Mouse (Mus musculus) stomach, embryonic 16.5 days (tissue): ENCODE data around the gene P3h3. TPM values are rescaled to one million over a fixed set of nuclear protein-coding genes. Genes with fewer than 3 reads are reported as not detected.

ENCODE experiments used
- ATAC-seq: fragments of 200-750 bp; cut with Nextera tagmentation; 2 replicates; pipeline ENCODE4 v1.8.0; 2017; ENCODE audit warnings: moderate number of reproducible peaks, moderate TSS enrichment; ENCODE audit not compliant: insufficient read depth, low FRiP score
- H3K27ac ChIP-seq: fragments of 300-500 bp; sonication (generic); 2 replicates; pipeline ENCODE4 v1.5.1; 2014; ENCODE audit warnings: low read length
- H3K27me3 ChIP-seq: fragments of 300-500 bp; sonication (generic); 2 replicates; pipeline ENCODE4 v1.6.1; 2014; ENCODE audit warnings: low read length, control low read depth, mixed read lengths; ENCODE audit not compliant: control insufficient read depth, insufficient read depth
- H3K36me3 ChIP-seq: fragments of 300-500 bp; sonication (generic); 2 replicates; pipeline ENCODE4 v1.6.1; 2014; ENCODE audit warnings: low read length; ENCODE audit not compliant: control insufficient read depth, insufficient read depth
- H3K4me1 ChIP-seq: fragments of 300-500 bp; sonication (generic); 2 replicates; pipeline ENCODE4 v1.6.1; 2014; ENCODE audit warnings: low read length, control low read depth, mixed read lengths; ENCODE audit not compliant: control insufficient read depth, insufficient read depth
- H3K4me2 ChIP-seq: fragments of 300-500 bp; sonication (generic); 2 replicates; pipeline ENCODE4 v1.6.1; 2014; ENCODE audit warnings: low read depth, low read length, mixed read lengths
- H3K4me3 ChIP-seq: fragments of 300-500 bp; sonication (generic); replicated peaks from 2 replicates; pipeline ENCODE4 v1.5.1; 2014; ENCODE audit warnings: mild to moderate bottlenecking, low read length
- H3K9ac ChIP-seq: fragments of 300-500 bp; sonication (generic); 2 replicates; pipeline ENCODE4 v1.6.1; 2014; ENCODE audit warnings: low read length
- H3K9me3 ChIP-seq: fragments of 300-500 bp; sonication (generic); replicated peaks from 2 replicates; pipeline ENCODE4 v1.6.1; 2016; ENCODE audit warnings: low read length, control low read depth; ENCODE audit not compliant: control insufficient read depth
- WGBS: fragments of 180-500 bp; shearing (Covaris S2); extraction: QIAGEN DNeasy Blood & Tissue Kit; methylation state at CpG from one replicate; pipeline ENCODE4 v1.1.7; 2014; 5-methylcytosine and 5-hydroxymethylcytosine counted together
- polyA plus RNA-seq: library from polyadenylated mRNA; unstranded; fragments of >200 nt; fragmentation: Nextera tagmentation; extraction: Ambion mirVana; gene quantifications from 2 replicates; pipeline ENCODE4 v1.2.1, GENCODE M21; 2015

P3h3 gene
- polyA plus RNA-seq, 1 experiment from 2014 or later, result 9.9 TPM

DNA sequence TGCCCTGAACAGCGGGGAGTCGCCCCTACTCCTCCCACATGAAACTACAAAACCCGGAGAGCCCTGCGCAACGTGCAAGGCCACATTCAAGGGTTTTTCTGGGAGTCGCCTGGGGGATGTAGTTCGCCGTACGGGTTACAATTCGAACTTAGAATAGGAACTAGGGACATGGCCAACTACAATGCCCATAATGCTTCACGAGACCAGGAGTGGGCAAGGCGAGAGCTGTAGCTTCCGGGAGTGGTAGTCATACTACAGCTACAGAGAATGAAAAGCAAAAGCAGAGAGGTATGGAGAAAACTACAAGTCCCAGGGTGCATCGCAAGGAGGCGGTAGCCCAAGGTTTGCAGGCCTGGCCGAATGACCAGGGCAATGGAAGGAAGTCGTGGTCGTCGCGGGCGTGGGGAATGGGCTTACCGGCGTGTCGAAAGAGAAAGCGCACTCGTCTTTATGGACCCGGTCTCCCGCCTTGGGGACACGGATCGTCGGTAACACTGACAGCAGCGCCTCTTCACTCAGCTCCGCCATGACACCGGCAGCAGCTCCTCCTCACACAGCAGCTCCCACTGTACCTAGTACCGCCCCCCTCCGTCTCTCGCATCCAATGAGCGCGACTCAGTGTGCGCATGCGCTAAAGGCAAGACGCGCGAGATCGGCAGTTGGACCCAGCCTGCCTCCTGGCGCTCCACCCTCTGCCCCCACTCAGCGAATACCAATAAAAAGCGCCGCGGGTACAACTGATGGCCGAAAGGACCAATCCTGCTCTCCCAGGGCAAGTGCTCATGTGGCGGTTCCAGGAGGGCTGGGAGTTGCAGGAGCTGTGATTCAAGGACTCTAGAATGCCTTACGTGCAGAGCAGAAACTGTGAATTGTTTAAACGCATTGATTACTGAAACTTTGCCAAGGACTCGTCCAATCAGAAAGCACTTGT lies 28.4 kb downstream of the P3h3 start, which contains the start of the genes Usp5 and Cdca3:
Gene Usp5, minus strand, starts transcription at position 617 of the 931 bp plus-strand sequence.
Gene Cdca3, plus strand, starts transcription at position 680 of the 931 bp plus-strand sequence.
- H3K27me3 ChIP-seq, result no peaks in the 10 kb centered on the region
- H3K4me2 ChIP-seq, result peak within 1 kb of the TSS; percentile 88
- no peaks in the 10 kb centered on the region for H3K9me3 ChIP-seq
- H3K27ac ChIP-seq, result peak within 1 kb of the TSS; percentile 98
- H3K4me3 ChIP-seq, result peak within 1 kb of the TSS; percentile 68
- peaks cover 16% of the 10 kb centered on the region for H3K4me1 ChIP-seq
- ATAC-seq, result peak; percentile 94
- peaks cover 13% of the 10 kb centered on the region for H3K36me3 ChIP-seq
- under 1% methylated on average over 55 of the region's 55 CpGs for WGBS
- H3K9ac ChIP-seq, result peak within 1 kb of the TSS; percentile 82

GRCm38 (mm10) chr6:124828101-124828592 lies 29.4 kb downstream of the P3h3 start:
- Histone ChIP-seq H3K27me3 (no peaks in the 10 kb centered on the region), H3K9me3 (no peaks in the 10 kb centered on the region), H3K4me1 (peaks cover 16% of the 10 kb centered on the region), H3K4me3 (peak overlapping the region; percentile 68), H3K36me3 (peaks cover 15% of the 10 kb centered on the region), H3K4me2 (peak overlapping the region; percentile 88), H3K9ac (peak overlapping the region; percentile 70), H3K27ac (peak overlapping the region; percentile 65)
- WGBS, result 23% methylated on average over 10 of the region's 10 CpGs
- ATAC-seq, result no peak

DNA sequence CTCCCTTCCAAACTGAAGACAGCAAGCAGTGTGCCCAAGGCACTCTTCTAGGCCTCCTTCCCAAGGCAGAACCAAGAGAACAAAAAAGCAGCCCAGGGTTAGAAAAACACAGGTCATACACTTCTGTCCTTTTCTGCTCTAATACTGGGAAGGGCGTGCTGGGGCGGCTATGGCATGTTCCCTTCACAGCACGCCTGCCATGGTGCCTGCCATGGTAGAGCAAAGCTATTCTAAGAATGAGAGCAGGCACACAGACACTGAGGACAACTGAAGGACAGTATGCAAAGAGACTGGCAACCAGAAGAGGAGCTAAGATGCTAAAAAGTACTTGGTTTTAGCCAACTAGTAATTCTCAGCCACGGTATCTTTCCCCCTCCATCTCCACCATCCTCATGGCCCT lies 35.5 kb downstream of the P3h3 start:
- no peaks in the 10 kb centered on the region for H3K4me1 ChIP-seq
- no peaks in the 10 kb centered on the region for H3K27me3 ChIP-seq
- H3K27ac ChIP-seq, result no peak overlapping the region
- 96% methylated on average over 4 of the region's 4 CpGs for WGBS
- no peaks in the 10 kb centered on the region for H3K9me3 ChIP-seq
- peaks cover 30% of the 10 kb centered on the region for H3K36me3 ChIP-seq
- H3K4me2 ChIP-seq, result no peak overlapping the region
- H3K9ac ChIP-seq, result no peak overlapping the region
- no peak overlapping the region for H3K4me3 ChIP-seq
- ATAC-seq, result no peak

DNA sequence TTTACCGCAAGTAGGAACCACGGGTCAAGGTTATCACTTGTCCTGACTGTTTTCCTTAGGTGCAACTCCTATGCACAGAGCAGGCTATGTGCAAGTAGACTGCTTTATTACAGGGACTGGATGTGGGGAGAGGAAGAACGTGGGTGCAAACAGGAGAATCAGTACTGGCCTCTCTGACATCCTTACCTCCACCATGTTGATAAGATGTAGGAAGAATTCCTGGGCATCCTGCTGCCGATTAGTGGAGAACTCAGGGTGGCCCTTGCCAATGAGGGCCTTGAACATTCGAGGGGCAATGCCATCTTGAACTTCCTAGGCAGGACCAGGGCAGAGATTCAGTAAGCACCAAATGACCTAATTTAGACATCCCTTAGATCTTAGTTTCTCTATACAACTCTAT lies 36.7 kb downstream of the P3h3 start:
- ATAC-seq, result no peak
- no peaks in the 10 kb centered on the region for H3K4me1 ChIP-seq
- H3K27me3 ChIP-seq, result no peaks in the 10 kb centered on the region
- peaks cover 26% of the 10 kb centered on the region for H3K36me3 ChIP-seq
- no peak overlapping the region for H3K27ac ChIP-seq
- H3K4me3 ChIP-seq, result no peak overlapping the region
- no peak overlapping the region for H3K4me2 ChIP-seq
- no peaks in the 10 kb centered on the region for H3K9me3 ChIP-seq
- WGBS, result 92% methylated on average over 5 of the region's 5 CpGs
- no peak overlapping the region for H3K9ac ChIP-seq

GRCm38 (mm10) chr6:124817971-124818370 lies 39.6 kb downstream of the P3h3 start:
- Histone ChIP-seq H3K36me3 (peaks cover 16% of the 10 kb centered on the region), H3K27ac (no peak overlapping the region), H3K9ac (no peak overlapping the region), H3K9me3 (no peaks in the 10 kb centered on the region), H3K4me3 (no peak overlapping the region), H3K4me2 (no peak overlapping the region), H3K4me1 (peaks cover 9% of the 10 kb centered on the region), H3K27me3 (no peaks in the 10 kb centered on the region)
- ATAC-seq, result no peak
- WGBS, result 87% methylated on average over 8 of the region's 8 CpGs

DNA sequence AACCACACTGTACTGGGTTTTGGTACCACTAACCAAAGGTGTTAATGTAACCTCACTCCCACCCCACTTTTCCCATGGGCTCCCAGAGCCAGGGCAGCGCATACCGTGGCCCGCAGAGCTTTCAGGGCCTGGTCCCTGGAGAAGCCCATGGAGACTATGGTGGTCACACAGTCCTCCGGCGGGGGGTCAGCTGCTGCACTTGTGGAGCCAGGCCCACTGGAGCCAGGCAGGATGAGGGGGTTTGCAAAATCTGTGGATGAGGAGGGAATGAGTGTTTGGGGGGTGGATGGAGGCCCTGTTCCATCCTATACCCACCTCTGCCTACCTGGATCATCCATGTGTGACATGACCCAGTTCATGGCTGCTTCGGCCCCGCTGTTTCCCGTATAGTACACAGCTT lies 40.0 kb downstream of the P3h3 start:
- H3K9me3 ChIP-seq, result no peaks in the 10 kb centered on the region
- H3K4me1 ChIP-seq, result peaks cover 14% of the 10 kb centered on the region
- H3K4me2 ChIP-seq, result no peak overlapping the region
- peaks cover 16% of the 10 kb centered on the region for H3K36me3 ChIP-seq
- WGBS, result 93% methylated on average over 8 of the region's 8 CpGs
- no peak overlapping the region for H3K27ac ChIP-seq
- no peaks in the 10 kb centered on the region for H3K27me3 ChIP-seq
- no peak overlapping the region for H3K4me3 ChIP-seq
- no peak overlapping the region for H3K9ac ChIP-seq
- ATAC-seq, result no peak

DNA sequence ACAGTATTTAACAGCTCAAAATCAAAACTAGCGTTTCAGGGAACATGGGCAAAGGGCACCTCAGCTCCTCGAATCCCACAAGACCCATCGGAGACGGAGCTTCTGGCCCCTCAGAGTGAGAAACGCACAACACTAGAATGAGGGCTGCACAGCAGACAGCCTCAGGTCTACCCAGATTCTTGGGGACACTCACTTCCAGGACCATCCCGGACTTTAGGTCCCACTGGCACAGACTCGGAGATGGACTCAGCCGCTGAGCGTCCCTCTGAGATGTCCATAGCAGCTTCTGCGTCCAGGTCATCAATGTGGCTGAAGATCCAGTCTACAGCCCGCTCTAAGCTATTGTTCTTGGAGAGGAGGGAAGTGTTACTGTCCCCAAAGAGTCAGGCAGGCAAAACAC lies 40.4 kb downstream of the P3h3 start:
- Histone ChIP-seq H3K4me3 (no peak overlapping the region), H3K36me3 (peaks cover 16% of the 10 kb centered on the region), H3K9ac (no peak overlapping the region), H3K4me1 (peaks cover 17% of the 10 kb centered on the region), H3K27me3 (no peaks in the 10 kb centered on the region), H3K4me2 (no peak overlapping the region), H3K27ac (no peak overlapping the region), H3K9me3 (no peaks in the 10 kb centered on the region)
- 96% methylated on average over 11 of the region's 11 CpGs for WGBS
- no peak for ATAC-seq

GRCm38 (mm10) chr6:124816611-124817010 lies 40.9 kb downstream of the P3h3 start:
- Histone ChIP-seq H3K4me3 (no peak overlapping the region), H3K9ac (no peak overlapping the region), H3K4me2 (no peak overlapping the region), H3K9me3 (no peaks in the 10 kb centered on the region), H3K36me3 (peaks cover 22% of the 10 kb centered on the region), H3K4me1 (peaks cover 21% of the 10 kb centered on the region), H3K27me3 (no peaks in the 10 kb centered on the region), H3K27ac (no peak overlapping the region)
- WGBS, result 74% methylated on average over 4 of the region's 4 CpGs
- no peak for ATAC-seq
